Mouse (Mus musculus) olfactory bulb, adult 2 months (tissue): ENCODE results near the gene Tpmt. TPM values are rescaled to one million over a fixed set of nuclear protein-coding genes. Genes with fewer than 3 reads are reported as not detected.

Source experiments
- H3K27ac ChIP-seq: fragments of 200-500 bp; 2 replicates; pipeline ENCODE4 v1.5.1; 2012; ENCODE audit warnings: low read depth, low read length; ENCODE audit not compliant: insufficient read depth
- H3K4me1 ChIP-seq: fragments of 200-500 bp; 2 replicates; pipeline ENCODE4 v1.6.1; 2012; ENCODE audit warnings: low read length; ENCODE audit not compliant: control insufficient read depth, insufficient read depth
- H3K4me3 ChIP-seq: fragments of 200-500 bp; 2 replicates; pipeline ENCODE4 v1.5.1; 2012; ENCODE audit warnings: mild to moderate bottlenecking, low read depth, low read length, moderate library complexity; ENCODE audit not compliant: insufficient read depth
- CTCF ChIP-seq: fragments of 200-500 bp; IDR thresholded peaks from 2 replicates; pipeline ENCODE4 v1.5.1; 2012; ENCODE audit warnings: low read depth, mild to moderate bottlenecking, low read length, moderate library complexity; ENCODE audit not compliant: insufficient read depth
- POLR2A ChIP-seq: fragments of 200-500 bp; IDR thresholded peaks from 2 replicates; pipeline ENCODE4 v1.6.1; 2012; ENCODE audit warnings: mild to moderate bottlenecking, low read depth, low read length, moderate library complexity; ENCODE audit not compliant: insufficient read depth
- WGBS: fragments of 180-500 bp; shearing (Covaris S2); methylation state at CpG from one replicate; pipeline ENCODE4 v1.1.7; 2018; 5-methylcytosine and 5-hydroxymethylcytosine counted together
- polyA plus RNA-seq: library from polyadenylated mRNA; stranded (reverse); fragments of >200 nt; gene quantifications from 2 replicates; pipeline ENCODE4 v1.2.4, GENCODE M21; 2012; ENCODE audit warnings: low replicate concordance; ENCODE audit not compliant: missing spikeins, insufficient read depth, insufficient read length

The Tpmt gene
- polyA plus RNA-seq, 1 experiment = not detected

GRCm38 (mm10) chr13:46975031-46975551, 69.4 kb downstream of the Tpmt start:
- Histone ChIP-seq H3K4me3 (no peak overlapping the region), H3K4me1 (no peaks in the 10 kb centered on the region), H3K27ac (no peak overlapping the region)
- 19% methylated on average over 14 of the region's 14 CpGs for WGBS
- no peak for TF ChIP-seq CTCF
- no peak for TF ChIP-seq POLR2A

Other genes with a start within 250 kb of the Tpmt start
- not detected in 2 replicates for gene Kif13a, start 114.9 kb downstream of the Tpmt start, polyA plus RNA-seq
- not detected in 2 replicates for gene Nhlrc1, start 29.9 kb downstream of the Tpmt start, polyA plus RNA-seq
- gene Kdm1b, start 1.2 kb downstream of the Tpmt start, polyA plus RNA-seq = not detected in 2 replicates
- gene Dek, start 61.5 kb upstream of the Tpmt start, polyA plus RNA-seq = 352 TPM in 1 of 2 replicates, not detected in the other
- not detected in 2 replicates for gene Rnf144b, start 77.9 kb upstream of the Tpmt start, polyA plus RNA-seq